Mouse (Mus musculus) brain, embryonic 18.5 days (tissue): ENCODE results near the gene Fkbp3.

Source experiments
- DNase-seq: peaks from one replicate; pipeline ENCODE4 v3.0.0-alpha.2; 2012; ENCODE audit warnings: low read depth, low spot score

Gene Fkbp3

DNA sequence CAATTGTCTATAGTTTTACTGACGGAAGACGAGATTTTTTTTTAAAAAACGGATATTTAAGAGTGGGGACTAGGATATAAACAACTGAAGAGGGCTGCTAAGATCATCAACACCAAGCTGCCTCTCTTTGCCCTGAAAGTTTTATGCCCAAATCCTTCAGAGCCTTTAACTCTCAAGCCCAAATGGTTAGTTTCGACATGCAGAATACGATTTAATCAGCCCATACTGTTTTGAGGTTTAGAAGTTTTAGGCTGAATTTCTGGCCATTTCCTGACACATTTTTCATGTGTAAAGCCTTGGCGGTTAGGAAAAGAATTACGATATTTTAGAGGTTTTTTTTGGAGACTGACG lies 38.0 kb downstream of the Fkbp3 start:
- no peak for DNase-seq

DNA sequence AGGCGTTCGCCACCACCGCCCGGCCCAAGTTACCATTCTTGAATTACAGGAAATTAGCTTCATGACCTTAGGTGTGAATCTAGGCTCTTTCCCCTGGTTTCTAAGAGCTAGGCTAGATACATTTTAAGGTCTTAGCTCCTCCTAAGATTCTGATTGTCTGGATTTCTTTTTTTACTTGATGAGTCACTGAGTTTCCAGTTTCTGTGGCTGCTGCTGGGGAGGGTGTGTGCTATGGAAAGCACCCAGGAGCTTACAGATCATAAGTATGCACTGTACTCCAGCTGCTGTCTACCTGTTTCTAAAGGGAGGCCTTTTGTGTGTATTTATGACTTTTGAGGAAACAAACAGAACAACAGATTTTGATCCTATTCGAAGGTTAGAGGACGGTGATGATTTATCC lies 51.0 kb downstream of the Fkbp3 start:
- DNase-seq = no peak
